Mouse (Mus musculus) adrenal gland, adult 2 months (tissue): ENCODE data around the gene Pcgf2. TPM values are rescaled to one million over a fixed set of nuclear protein-coding genes. Genes with fewer than 3 reads are reported as not detected.
A peak's percentile ranks its signal among the peaks of the same experiment; 100 is the strongest.
"Not testable (repeated sequence)": the region's sequence is repeated elsewhere in the genome, so short reads cannot be mapped to it uniquely, and the experiment has no call there.

Source experiments
- DNase-seq: peaks from one replicate; pipeline ENCODE4 v3.0.0; 2021
- long read RNA-seq: library from polyadenylated mRNA; stranded (forward); transcript quantifications from one replicate; pipeline ENCODE4 v2.0.0, GENCODE M21; 2021
- polyA plus RNA-seq: library from polyadenylated mRNA; depleted of rRNA; stranded (reverse); fragments of >200 nt; gene quantifications from 2 replicates; pipeline ENCODE4 v1.2.3, GENCODE M21; 2012; rRNA removed
- total RNA-seq, 2 experiments: library from RNA; stranded (reverse); gene quantifications; 2 replicates each; pipeline ENCODE4 v1.2.3; 2021

Gene Pcgf2
- total RNA-seq, result 10 to 100 TPM; 19.8 to 26.1 TPM
- polyA plus RNA-seq, result 89.5 and 107 TPM in 2 replicates
- long read RNA-seq, partial matches to known transcripts, result 0 of 4 reads
- long read RNA-seq, other reads (novel, unspliced or antisense), result 3 of 4 reads

DNA sequence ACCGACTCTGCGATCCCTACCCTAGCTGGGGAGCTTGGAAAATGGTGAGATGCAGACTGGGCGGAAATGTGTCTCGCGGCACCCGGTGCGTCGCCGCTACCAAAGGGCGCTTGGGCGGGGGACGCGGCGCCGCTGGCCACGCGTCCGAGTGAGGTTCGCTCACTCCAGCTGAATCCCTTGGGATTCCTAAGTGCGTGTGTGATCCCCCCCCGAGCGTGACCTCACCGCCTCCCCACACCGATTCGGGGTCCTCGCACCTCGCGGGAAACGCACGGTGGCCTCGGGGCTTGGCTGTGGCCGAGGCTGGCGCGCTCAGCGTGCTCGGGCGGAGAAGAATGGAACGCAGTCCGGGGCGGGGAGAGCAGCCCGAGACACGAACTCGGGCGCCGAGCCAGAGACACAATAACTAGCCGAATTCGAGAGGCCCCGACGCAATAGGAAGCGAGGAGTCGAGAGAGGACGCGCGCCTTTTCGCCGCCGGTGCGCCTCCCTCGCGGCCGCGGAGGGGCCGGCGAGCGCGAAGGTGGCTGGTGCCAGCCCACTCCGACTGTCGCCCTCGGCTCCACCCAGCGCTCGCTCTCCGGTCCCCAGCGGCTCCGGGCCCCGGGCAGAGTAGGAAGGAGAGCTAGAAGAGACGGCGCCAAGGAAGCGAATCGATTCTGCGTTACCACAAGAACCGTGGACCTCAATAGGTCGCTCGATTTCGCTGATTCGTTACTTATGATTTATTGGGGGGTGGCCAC, at the start of gene Pcgf2:
TSS of gene Pcgf2 (minus strand) at position 495 of the 743 bp plus-strand sequence.
- DNase-seq, result peak; percentile 89

DNA sequence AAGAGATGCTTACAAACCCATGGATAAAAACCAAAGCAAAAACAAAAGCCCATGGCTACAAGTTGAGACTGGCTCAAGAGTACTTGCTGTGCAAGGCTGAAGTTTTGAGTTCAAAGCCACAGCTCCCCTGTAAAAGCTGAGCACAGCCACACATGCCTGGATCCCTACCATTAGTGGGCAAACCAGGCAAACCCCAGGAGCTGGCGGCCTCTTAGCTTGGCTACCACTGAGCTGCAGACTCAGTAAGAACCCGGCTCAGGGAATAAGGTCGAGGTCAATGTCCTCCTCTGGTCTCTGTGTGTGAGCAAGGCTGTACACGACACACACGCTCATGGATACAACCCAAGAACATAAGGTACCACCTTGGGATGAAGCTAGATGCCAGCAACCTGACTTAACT, 48.2 kb upstream of the Pcgf2 start:
- peak; percentile 71 for DNase-seq

DNA sequence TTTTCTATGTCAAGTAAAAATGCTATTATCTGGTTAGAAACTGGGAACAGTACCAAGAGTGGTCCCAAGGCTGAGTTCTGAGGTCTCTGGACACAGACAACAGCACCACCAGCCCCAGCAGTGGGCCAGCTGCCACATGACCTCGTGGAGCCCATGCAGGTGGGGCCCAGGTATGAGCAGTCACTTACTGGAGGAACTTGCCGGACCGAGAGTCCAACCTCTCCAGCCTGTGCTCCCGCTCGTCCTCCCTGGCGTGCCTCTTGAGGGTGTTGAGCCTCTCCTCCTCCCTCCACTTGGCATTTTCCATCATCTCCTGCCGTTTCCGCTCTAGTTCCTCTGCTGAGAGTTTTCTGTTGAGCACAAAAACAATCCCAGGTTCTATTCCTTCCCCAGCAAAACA, 47.5 kb upstream of the Pcgf2 start:
- peak; percentile 47 for DNase-seq

DNA sequence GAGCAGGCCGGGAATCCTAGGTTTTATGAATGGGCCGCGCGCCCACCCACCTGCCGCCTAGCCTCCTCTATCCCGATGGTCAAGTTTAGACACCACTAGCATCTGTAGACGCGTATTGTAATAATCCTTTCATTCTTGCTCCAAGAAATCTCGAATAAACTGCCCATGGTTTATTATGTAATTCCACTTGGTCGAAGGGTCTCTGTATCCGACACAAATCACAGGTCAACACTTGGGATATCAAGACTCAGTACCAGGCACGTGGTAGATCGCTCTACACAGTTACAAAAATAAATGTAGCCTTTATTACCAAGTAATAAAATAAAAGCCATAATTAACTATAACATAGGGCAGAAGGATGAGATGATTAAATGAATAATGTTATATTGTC, 45.0 kb upstream of the Pcgf2 start:
- no peak for DNase-seq

DNA sequence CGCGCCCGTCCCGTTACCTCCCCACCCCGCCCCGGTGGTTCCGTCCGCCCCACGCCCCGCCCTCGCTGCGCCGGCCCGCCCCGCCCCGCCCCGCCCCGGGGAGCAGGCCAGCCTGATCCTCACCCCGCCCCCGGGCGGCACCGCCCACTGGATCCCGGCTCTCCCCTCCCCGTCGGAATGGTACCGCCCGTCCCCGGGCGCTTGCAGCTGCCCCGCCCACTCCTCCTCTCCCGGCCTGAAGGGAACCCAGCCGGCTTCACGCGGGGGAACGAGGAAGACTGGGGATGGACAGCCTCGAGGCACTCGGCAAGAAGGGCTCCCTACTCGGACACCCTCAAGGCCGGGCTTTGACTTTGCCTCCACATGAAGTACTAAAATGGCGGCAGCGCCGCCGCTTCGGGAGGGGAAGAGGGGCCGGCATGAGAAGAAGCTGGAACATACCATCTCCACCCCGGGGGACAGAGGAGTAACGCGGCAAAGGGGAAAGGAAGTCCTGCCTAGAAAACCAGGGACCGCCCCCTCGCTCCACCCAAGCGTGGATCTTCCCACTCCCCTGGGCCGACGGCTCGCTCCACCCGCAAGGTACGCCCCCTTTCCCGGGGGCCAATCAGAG, 44.5 kb upstream of the Pcgf2 start:
- DNase-seq, result peak; percentile 99

DNA sequence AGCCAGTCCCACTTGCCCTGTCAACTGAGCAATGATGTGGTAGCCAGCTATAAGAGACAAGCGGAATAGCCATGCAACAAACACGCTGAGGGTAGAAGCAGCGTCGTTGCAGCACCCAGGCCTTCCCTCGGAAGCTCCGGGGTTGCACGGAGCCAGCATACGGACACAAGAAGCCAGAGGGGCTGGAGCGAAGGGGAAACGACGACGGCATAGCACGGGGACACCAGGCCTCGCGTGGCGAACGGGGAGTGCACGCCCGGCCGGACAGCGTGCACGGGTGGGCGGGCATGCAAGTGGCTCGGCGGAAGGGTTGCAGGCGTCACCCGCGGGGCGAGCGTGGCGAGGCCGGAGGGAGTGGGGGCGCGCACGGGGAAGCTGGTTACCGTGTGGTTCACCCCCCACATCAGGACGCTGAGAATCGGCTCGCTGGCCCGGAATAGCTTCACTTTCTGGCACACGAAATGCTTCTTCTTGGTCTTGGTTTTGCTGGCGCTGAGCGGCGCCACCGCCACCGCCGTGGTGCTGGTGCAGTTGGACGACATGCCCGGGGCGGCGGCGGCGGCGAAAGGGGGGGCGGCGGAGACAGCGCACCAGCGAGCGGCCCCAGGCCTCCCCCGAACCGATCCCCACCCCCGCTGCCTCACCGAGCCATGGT, 43.9 kb upstream of the Pcgf2 start, which contains the start of gene Pip4k2b:
TSS of gene Pip4k2b (minus strand) at position 642 of the 655 bp plus-strand sequence.
- DNase-seq, result peak; percentile 76

DNA sequence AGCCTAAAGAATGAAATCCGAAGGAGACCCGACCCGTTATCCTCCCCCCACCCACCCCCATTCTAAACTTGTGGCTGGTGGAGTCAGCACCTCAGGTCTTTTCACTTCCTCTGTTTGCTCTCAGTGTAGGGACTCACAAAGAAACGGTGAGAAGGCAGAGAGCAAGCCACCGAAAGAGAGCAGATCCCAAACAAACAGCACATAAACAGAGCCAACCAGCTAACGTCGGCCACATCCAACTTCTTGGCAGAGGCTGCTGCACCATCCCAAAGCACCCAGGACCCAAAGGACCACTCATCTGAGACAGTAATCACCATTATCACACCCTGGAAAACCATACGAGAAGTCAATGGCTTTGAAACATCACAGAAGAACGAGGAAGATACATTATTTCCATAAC, 43.1 kb upstream of the Pcgf2 start:
- DNase-seq, result no peak

DNA sequence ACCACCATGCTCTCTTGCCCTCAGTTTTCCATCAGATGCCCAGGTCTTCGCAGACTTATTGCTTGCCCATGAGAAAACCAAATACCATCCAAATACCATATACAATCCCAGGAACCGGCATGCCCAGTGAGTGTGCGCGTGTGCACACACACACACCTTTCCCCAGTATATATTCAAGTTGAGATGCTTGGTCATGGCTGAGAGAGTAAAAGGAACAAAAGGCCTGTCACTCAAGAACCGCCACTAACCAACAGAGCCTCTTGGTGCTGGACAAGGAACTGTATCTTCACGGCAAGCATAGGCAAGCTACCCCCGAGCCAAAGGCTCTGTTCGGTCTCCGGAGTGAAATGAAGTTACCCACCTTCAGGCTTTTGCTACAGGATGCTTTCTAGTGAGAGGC, 42.3 kb upstream of the Pcgf2 start:
- DNase-seq, result no peak

DNA sequence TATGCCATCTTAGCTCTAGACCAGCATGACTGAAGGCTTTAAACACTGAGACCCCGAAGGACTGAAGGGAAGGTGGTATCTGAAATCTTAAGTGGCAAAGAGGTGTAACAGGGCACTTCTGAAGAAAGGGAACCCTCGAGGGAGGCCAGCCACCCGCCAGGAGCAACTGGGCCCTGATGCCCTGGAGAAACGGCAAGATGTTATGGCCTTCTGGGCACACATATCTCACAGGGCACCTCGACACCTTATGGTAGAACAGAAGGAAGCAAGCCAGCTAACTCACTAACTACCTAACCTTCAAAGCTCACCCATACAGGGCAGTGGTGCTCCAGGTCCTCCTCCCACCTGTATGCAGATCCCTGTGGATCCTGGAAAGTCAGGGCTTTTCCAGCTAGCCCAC, 41.9 kb upstream of the Pcgf2 start:
- no peak for DNase-seq

DNA sequence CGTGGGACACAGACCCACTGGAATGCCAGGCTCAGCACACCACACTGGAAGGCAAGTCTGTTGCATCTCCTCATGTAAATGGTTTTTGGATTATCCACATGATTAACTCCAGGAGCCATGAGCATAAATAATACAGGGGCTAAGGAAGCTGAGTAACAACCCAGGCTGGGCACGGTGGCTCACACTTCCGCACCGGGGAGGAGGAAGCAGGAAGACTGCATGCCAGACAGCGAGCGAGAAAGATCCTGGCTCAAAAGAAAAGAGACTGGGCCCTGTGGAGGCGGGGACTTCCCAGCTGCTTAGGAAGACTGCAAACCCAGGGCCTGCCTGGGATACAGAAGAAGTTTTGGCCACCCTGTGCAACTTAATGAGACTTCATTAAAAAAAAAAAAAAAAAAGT, 39.9 kb upstream of the Pcgf2 start:
- peak; percentile 52 for DNase-seq

DNA sequence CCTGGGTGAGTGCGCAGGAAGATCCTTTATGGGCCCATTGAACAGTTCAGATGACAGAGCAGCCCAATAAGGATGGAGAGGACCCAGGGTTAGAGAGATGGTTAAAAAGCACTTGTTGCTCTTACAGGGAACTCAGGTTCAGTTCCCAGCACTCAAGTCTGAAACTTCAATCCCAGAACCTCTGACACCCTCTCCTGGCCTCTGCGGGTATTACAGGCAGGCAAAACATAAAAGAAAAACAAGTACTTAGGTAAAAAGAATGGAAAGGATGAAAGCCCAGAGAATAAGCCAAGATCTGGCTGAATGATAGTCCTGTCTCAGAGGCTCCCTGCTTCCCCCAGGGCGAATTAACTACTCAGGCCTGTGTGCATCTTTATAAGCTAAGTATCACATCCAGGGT, 38.9 kb upstream of the Pcgf2 start:
- DNase-seq, result no peak

DNA sequence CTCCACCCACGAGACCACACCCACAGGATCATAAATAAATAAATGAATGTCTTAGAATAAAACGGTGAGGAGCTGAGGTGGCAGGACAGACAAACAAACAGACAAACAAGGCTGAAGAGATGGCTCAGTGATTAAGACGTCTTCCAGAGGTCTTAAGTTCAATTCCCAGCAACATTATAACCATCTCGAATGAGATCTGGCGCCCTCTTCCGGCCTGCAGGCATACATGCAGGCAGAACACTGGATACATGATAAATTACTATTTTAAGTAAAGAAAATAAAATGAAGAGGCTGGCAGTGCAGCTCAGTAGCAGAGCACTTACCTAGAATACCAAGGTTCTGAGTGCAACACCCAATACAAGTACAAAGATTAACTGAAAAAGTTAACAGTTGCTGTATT, 38.4 kb upstream of the Pcgf2 start:
- no peak for DNase-seq

DNA sequence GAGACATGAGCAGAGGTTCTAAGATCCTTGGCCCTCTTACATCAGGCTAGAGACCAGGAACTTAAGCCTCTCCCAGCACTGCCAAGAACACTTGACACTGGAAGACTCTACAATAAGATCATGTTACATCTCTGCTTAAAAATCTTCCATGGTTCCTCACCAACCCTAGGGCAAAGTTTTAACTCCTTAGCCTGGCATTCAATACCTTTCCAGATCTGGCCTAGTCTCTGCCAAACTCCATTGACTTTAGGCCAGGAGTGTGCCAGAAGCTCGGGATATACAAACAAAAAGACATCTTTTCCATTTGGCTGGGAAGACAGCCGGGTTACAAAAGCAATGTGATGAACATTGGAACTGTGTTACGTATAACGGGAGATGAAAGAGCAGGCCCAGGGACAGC, 37.3 kb upstream of the Pcgf2 start:
- DNase-seq, result no peak

DNA sequence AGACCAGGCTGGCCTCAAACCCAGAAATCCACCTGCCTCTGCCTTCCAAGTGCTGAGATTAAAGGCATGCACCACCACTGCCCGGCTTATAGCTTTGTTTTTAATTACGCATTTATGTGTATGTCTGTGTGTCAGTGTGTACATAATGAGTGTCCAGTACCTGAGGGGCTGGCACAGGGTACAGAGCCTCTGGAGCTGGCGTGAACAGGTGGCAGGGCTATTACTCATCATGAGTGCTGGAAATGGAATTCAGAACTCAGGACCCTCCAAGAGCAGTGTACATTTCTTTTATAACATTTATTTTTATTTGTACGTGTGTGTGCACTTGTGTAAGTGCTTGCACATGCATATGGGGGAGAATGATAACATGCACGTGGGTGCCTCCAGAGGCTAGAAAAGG, 36.3 kb upstream of the Pcgf2 start:
- no peak for DNase-seq

DNA sequence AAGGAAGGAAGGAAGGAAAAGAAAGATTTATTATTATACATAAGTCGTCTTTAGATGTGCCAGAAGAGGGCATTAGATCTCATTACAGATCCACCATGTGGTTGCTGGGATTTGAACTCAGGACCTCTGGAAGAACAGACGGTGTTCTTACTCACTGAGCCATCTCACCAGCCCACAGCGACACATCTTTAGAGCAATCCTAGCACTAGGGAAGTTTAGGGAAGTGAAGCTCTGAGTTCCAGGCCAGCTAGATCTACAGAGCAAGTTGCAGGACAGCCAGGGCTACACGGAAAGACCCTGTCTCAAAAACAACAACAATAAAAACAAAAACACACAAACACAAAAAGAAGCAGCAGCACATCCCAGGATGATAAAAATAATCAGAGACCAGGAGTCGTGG, 34.5 kb upstream of the Pcgf2 start:
- DNase-seq, result not testable (repeated sequence)

DNA sequence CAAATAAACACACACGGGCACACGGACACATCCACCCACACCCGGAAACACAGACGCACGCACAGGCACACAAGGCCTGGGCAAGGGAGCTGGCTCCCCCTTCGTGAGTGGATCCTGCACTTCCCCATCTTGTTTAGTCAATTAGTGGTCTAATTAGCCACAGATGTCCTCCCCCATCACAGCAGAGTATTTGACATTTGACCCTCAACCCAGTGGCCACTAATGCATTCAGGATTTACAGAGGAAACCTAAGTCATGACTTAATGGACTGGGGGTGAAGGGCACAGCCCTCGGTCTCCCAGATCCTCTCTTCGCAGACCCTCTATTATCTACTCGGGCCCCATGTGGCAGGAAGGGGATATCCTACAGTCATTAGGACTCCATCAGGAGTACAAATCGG, 33.4 kb upstream of the Pcgf2 start:
- DNase-seq, result no peak

DNA sequence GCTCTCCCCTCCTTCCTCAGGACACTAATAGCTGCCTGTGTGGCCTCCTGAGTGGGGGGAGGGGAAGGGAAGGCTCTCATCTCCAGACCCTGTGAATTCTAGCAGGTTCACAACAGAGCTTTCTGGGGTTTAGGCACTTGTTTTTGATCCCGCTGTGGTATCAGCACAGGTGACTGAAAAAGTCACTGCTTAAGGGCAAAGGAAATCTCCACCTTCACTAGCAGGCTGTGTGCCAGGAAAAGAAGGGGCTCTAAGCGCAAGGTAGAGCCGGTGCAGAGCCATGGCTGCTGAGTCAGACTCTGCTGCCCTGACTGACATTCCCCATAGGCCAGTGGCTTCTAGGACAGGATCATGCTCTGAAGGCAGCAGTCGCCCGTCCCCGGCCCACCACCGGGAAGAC, 28.4 kb upstream of the Pcgf2 start:
- no peak for DNase-seq

DNA sequence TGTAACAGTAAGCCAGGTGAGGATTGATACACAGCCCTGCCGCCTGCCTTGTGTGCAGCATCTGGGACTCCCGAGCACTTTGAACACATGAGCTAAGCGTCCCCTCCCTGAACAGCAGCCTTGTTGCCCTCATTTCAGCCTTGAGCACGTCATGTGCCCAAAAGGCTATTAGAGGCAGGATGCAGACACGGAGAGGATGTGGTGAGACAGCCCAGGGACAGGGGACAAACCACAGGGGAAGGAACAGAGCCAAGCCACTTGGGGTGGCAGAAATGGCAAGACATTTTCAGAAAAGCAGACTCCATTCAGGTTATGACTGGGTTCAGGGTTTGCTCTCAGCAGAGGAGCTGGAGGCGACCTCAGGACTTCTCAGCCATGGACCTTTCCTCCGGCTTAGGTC, 28.0 kb upstream of the Pcgf2 start:
- DNase-seq, result no peak

DNA sequence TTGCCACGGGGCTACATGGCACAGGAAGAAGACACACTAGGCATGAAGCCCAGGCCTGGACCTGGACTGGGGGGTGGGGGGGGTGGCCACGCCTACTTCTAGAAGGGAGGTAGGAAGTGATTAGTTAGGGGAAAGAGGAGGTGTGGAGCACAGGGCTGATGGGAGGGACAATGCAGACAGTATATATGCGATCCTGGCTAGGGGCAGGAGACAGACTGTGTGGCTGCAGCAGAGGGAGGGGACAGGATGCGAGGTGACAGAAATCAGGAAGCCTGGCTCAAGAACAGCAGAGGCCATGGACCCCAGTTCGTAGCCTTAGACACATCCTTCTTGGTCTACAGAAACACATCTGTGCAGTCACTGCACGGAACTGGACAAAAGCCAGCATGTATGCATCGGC, 23.4 kb upstream of the Pcgf2 start:
- DNase-seq, result no peak

DNA sequence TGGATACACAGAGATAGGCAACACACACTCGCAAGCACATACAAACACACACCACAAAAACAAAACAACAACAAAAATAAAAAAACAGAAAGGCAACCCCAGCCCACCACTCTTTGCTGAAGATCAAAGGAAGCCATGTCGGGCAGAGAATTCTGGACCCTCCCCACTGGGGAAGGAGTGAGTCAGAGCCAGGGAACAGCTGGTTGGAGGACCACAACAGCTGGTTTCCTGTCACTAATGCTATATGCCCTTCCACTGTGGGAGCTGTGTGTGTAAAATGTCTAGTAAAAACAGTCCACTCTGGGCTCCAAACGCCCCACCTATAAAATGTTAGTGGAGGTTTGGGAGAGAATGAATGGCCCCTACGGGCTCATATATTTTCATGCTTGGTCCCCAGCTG, 21.0 kb upstream of the Pcgf2 start:
- DNase-seq, result no peak

DNA sequence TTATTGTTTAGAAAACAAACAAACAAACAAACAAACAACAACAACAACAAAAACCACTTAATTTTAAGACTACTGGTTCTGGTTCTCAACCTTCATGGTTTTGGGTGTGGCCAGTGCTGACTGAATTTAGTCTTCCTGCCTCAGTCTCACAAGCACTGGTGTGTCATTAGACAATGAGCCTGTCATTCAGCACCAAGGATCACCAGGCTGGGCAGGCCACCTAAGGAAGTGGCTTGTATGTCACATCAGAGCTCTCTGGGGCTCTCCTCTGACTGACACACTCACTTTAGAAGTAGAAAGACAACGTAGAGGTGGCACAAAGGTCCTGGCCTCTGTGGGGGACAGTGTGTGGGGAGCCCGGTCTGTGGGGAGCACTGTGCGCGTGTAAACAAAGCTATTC, 18.7 kb upstream of the Pcgf2 start:
- no peak for DNase-seq

DNA sequence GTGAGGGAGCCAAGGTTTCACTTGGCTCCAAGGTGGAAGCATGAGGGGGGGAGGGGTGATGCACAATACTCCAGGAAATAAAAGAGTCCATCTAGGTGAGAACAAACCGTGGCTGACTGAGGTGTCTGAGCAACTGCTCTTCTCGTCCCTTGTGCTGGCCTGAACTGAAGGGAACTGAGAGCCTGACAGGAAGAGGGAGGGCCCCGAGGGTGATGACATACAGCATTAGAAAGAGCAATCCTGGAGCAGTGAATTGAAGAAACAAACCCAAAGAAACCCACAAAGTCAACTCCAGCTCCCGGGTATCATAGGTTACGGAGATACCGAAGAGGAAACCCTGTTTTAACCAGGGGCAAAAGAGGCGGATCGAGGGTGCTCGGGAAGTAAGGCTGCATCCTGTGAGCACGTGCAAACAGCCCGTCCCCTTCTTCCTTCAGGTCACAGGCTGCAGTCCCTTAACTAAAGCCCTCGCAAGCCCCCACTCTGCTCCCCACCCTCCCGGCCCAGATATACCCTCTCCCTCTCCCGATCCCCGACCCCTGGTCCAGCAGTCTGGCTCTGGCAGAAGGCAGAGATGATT, 18.1 kb upstream of the Pcgf2 start:
- DNase-seq, result no peak
